Mouse (Mus musculus) embryonic facial prominence, embryonic 11.5 days (tissue): ENCODE data around the gene Abcf1. TPM values are rescaled to one million over a fixed set of nuclear protein-coding genes. Genes with fewer than 3 reads are reported as not detected.
A peak's percentile ranks its signal among the peaks of the same experiment; 100 is the strongest.

Experiments used
- ATAC-seq: fragments of 200-750 bp; cut with Nextera tagmentation; replicated peaks from 2 replicates; pipeline ENCODE4 v1.8.0; 2017; ENCODE audit warnings: low read depth; ENCODE audit not compliant: insufficient number of reproducible peaks, low FRiP score, low TSS enrichment
- DNase-seq: peaks from one replicate; pipeline ENCODE4 v3.0.0-alpha.2; 2015; ENCODE audit warnings: low spot score
- H3K27ac ChIP-seq: fragments of 300-500 bp; sonication (generic); replicated peaks from 2 replicates; pipeline ENCODE4 v1.5.1; 2014; ENCODE audit warnings: mild to moderate bottlenecking, low read depth, low read length, control low read depth
- H3K27me3 ChIP-seq: fragments of 300-500 bp; sonication (generic); 2 replicates; pipeline ENCODE4 v1.6.1; 2014; ENCODE audit warnings: mild to moderate bottlenecking, low read length, moderate library complexity, mixed read lengths; ENCODE audit not compliant: control insufficient read depth, insufficient read depth
- H3K36me3 ChIP-seq: fragments of 300-500 bp; sonication (generic); replicated peaks from 2 replicates; pipeline ENCODE4 v1.6.1; 2014; ENCODE audit warnings: low read depth, mild to moderate bottlenecking, low read length, moderate library complexity, mixed read lengths; ENCODE audit not compliant: control insufficient read depth, insufficient read depth
- H3K4me1 ChIP-seq: fragments of 300-500 bp; sonication (generic); 2 replicates; pipeline ENCODE4 v1.6.1; 2014; ENCODE audit warnings: low read length, mixed read lengths; ENCODE audit not compliant: control insufficient read depth, insufficient read depth
- H3K4me2 ChIP-seq: fragments of 300-500 bp; sonication (generic); 2 replicates; pipeline ENCODE4 v1.6.1; 2014; ENCODE audit warnings: low read depth, mild to moderate bottlenecking, control low read depth, low read length, moderate library complexity
- H3K4me3 ChIP-seq: fragments of 300-500 bp; sonication (generic); 2 replicates; pipeline ENCODE4 v1.5.1; 2014; ENCODE audit warnings: low read depth, low read length, control low read depth
- H3K9ac ChIP-seq: fragments of 300-500 bp; sonication (generic); replicated peaks from 2 replicates; pipeline ENCODE4 v1.6.1; 2014; ENCODE audit warnings: mild to moderate bottlenecking, control low read depth, low read length
- H3K9me3 ChIP-seq: fragments of 300-500 bp; sonication (generic); replicated peaks from 2 replicates; pipeline ENCODE4 v1.6.1; 2016; ENCODE audit warnings: mild to moderate bottlenecking, low read length, inconsistent platforms, mixed read lengths; ENCODE audit not compliant: control insufficient read depth
- WGBS: fragments of 180-500 bp; shearing (Covaris S2); extraction: QIAGEN DNeasy Blood & Tissue Kit; methylation state at CpG from one replicate; pipeline ENCODE4 v1.1.7; 2014; 5-methylcytosine and 5-hydroxymethylcytosine counted together
- polyA plus RNA-seq: library from polyadenylated mRNA; unstranded; fragments of >200 nt; fragmentation: Nextera tagmentation; extraction: Ambion mirVana; gene quantifications from 2 replicates; pipeline ENCODE4 v1.2.1, GENCODE M21; 2014

Abcf1 gene
- polyA plus RNA-seq, 1 experiment from 2014 or later, result 112 TPM

DNA sequence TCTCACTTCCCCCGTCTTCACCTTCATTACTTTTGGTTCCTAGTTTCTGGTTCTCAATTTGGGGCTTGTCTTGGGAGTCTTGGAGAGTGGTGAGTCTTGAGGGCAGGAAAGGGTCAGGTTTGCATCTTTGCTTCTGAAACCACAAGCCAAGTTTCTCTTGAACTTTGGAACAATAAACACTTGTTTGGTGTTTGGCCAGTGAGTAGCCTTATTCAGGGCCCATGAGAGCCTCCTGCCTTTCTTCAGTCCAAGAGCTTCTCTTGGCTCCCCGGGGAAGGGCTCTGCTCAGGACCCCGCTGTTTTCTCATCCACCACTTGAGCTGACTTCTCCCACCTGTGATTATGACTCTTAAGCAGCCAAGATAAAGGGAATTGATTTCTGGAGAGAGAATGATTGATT is 47.0 kb downstream of the Abcf1 start:
- DNase-seq (no peak), ATAC-seq (no peak)
- Histone ChIP-seq H3K27ac (no peak overlapping the region), H3K9ac (no peak overlapping the region), H3K4me2 (no peak overlapping the region), H3K27me3 (no peaks in the 10 kb centered on the region), H3K4me3 (no peak overlapping the region), H3K36me3 (peaks cover 12% of the 10 kb centered on the region), H3K9me3 (no peaks in the 10 kb centered on the region), H3K4me1 (no peaks in the 10 kb centered on the region; the same call in 1 of the 2 replicates)
- WGBS, result 87% methylated on average over 3 of the region's 3 CpGs

DNA sequence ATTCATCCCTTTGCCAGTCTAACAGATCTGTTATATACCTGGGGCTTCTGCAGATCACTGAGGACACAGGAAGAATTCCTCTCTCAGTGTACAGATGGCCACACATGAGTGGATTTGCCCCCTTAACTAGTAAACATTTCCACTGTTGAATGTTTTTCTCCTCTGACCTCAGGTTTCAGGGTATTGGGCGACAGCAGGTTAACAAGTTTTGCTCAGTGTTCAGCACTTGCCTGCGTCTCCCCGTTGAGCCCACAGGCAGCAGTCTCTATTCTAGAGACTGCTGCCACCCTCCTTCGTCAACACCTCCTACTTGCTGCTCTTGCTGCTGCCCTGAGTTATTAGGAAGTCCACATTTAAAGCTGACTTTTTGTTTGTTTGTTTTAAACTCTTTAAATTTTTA is 47.9 kb downstream of the Abcf1 start:
- 83% methylated on average over 4 of the region's 4 CpGs for WGBS
- ATAC-seq (no peak), DNase-seq (no peak)
- Histone ChIP-seq H3K27me3 (no peaks in the 10 kb centered on the region), H3K4me1 (no peaks in the 10 kb centered on the region; the same call in 1 of the 2 replicates), H3K4me3 (no peak overlapping the region), H3K9me3 (no peaks in the 10 kb centered on the region), H3K36me3 (peaks cover 10% of the 10 kb centered on the region), H3K4me2 (no peak overlapping the region), H3K27ac (no peak overlapping the region), H3K9ac (no peak overlapping the region)

DNA sequence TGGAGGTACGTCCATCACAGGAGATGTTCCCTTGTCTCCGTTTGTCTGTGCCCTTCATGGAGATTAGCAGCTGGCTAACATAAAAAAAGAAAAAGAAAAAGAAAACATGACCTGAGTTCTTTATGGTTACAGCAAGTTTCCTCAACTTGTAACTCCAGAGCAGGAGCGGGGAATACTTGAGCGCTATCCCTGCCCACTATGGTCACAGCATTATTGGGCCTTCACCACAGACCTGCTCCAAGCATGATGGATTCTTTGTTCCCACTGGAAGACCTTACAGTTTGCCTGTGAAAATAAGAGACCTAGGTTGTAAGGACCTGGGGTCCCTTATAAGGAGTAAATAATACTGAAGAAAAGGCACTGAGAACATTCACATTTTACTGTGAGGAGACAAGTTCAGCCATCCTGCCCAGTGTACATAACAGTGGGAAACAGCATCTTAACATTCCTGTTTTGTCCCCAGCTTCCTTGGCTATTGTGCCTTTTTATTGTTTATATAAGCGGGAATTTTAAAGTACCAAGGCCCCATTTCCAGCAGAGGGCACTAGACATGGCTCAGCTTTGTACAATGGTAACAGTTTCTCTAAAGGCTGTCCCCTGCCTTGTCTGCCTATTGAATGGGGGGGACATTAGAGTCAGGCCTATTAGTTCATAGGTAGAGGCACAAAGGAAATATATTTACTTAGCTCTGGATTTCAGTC is 48.5 kb downstream of the Abcf1 start:
- Histone ChIP-seq H3K4me1 (no peaks in the 10 kb centered on the region; the same call in 1 of the 2 replicates), H3K9me3 (no peaks in the 10 kb centered on the region), H3K4me2 (no peak overlapping the region), H3K27me3 (no peaks in the 10 kb centered on the region), H3K27ac (no peak overlapping the region), H3K9ac (no peak overlapping the region), H3K36me3 (peaks cover 8% of the 10 kb centered on the region), H3K4me3 (no peak overlapping the region)
- no peak for ATAC-seq
- WGBS, result 79% methylated on average over 5 of the region's 5 CpGs
- peak; percentile 79 for DNase-seq

DNA sequence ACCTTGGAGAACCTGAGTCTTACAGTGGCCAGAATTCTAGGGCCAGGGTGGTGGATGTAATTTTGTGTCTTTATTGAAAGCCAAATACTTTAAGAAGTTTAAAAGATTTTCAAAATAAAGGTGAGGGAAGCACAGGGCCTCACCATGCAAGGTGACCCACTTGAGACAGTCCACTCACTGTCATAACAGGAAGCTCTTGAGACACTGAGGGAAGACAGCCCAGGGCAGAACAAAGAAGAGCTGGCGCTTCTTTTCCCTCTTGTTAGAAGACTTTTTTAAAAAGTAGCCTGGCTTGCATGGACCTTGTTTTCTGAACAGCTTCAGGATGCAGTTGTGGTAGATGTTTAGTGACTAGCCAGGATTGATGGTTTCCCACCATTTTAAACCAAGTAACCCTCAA is 49.2 kb downstream of the Abcf1 start:
- 77% methylated on average over 1 of the region's 1 CpGs for WGBS

DNA sequence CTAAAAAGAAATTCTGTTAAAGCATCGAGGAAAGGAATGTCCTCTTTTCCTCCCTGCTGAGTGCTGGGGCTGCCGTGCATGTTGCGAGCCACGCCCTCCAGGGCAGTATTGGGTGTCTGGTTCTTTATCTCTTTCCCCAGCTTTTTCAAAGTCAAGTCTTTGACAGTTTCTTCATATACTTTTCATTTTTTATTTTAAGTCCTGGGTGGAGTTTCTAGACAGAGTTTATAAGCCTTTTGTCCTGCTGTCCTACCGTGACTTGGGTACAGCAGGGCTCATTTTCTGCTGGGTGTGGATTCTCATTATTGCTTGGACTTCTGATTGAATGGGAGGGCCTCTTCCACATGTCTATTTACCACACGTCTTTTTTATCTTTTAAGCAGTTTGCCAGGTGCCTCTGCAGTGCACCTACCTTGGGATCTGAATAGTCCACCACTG is 49.7 kb downstream of the Abcf1 start:
- H3K4me1 ChIP-seq, result no peaks in the 10 kb centered on the region; the same call in 1 of the 2 replicates
- no peak overlapping the region; the same call in 1 of the 2 replicates for H3K27ac ChIP-seq
- 0 out of 2 replicates have a peak overlapping the region, but pooled peaks have one; percentile 50 for H3K4me2 ChIP-seq
- ATAC-seq (no peak), DNase-seq (no peak)
- H3K36me3 ChIP-seq, result peaks cover 6% of the 10 kb centered on the region
- WGBS, result 66% methylated on average over 6 of the region's 6 CpGs
- H3K27me3 ChIP-seq, result no peaks in the 10 kb centered on the region
- H3K4me3 ChIP-seq, result no peak overlapping the region
- H3K9me3 ChIP-seq, result no peaks in the 10 kb centered on the region
- H3K9ac ChIP-seq, result no peak overlapping the region; the same call in 1 of the 2 replicates

More for the DNA sequence above, 49.2 kb downstream of the Abcf1 start:
- no peaks in the 10 kb centered on the region; the same call in 1 of the 2 replicates for H3K4me1 ChIP-seq
- DNase-seq (no peak), ATAC-seq (no peak)
- no peak overlapping the region for H3K4me3 ChIP-seq
- no peaks in the 10 kb centered on the region for H3K27me3 ChIP-seq
- H3K27ac ChIP-seq, result no peak overlapping the region; the same call in 1 of the 2 replicates
- peaks cover 8% of the 10 kb centered on the region for H3K36me3 ChIP-seq
- H3K9me3 ChIP-seq, result no peaks in the 10 kb centered on the region
- no peak overlapping the region for H3K9ac ChIP-seq
- H3K4me2 ChIP-seq, result peak overlapping the region; percentile 1; the same call in 1 of the 2 replicates

DNA sequence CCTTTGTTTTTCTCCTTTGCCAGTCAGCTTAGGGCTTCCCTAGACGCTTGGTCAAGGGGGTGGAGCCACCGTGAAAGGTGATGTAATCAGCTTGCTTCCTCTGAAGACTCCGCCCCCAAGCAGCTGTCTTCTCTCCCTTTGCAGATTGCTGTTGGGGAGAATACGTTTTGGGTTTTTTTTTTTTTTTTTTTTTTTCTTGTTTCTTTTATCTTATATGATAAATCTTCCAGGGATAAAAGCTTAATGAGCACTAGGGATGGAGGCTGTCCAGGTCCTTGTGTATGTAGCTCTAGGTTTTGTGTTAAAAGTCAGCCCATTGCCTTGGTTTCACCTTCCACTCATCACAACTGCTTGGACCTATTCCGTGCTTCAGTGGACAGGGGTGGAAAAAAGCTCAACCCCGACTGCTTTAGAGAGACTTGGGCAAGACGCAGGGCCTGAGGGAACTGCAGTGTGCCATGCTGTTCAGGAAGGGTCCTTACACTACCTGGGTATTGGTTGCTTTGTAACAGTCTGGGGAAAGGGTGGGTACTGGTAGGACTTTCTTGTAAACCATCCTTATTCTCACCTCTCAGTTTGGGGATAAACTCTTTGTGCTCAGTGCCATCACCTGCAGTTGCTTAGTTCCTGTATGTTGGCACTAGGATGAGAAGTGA is 50.4 kb downstream of the Abcf1 start:
- Histone ChIP-seq H3K4me2 (peak overlapping the region; percentile 97), H3K4me1 (no peaks in the 10 kb centered on the region; the same call in 1 of the 2 replicates), H3K27ac (peak overlapping the region; percentile 95; the same call in 1 of the 2 replicates), H3K9ac (peak overlapping the region; percentile 83), H3K36me3 (peaks cover 5% of the 10 kb centered on the region; the same call in 1 of the 2 replicates), H3K9me3 (no peaks in the 10 kb centered on the region), H3K4me3 (peak overlapping the region; percentile 72), H3K27me3 (no peaks in the 10 kb centered on the region)
- DNase-seq (peak; percentile 97), ATAC-seq (no peak; the same call in 1 of the 2 replicates)
- 16% methylated on average over 7 of the region's 7 CpGs for WGBS

DNA sequence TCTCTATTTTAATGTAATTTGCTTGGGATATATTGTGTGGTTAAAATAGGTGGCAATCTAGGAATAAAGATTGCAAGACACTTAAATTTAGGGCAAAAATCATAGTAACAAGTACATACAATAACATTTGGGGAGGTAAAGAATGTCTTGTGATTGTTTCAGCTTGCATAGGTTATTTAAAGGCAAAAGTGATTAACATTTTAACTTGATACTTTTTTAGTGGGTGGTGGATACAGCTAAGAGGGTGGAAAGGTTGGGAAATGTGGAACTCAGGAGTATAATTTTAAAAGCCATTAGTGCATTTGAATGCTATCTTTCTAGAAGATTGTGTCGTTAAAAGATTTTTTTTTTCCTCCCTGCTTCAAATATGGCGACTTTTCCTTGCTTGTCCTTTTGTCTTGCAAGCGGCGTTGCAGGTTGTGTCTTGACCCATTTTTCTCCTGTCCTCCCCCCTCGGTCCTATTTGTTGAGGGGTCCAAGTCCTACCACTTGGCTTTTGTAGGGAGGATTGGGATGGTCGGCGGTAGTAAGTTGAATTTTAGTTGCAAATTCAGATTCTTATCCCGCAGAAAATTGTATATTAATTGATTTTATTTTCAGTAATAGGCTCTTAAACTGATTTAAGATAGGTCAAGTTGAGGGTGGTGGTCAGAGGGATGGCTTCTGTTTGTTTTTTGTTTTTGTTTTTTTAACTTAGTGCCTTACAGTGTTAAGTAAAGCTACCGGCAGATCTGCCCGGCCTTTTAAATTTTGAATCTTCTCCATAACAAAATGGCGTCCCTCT is 51.1 kb downstream of the Abcf1 start:
- Histone ChIP-seq H3K9me3 (no peaks in the 10 kb centered on the region), H3K27ac (peak overlapping the region; percentile 95), H3K36me3 (no peaks in the 10 kb centered on the region), H3K4me1 (no peaks in the 10 kb centered on the region; the same call in 1 of the 2 replicates), H3K4me3 (peak overlapping the region; percentile 72), H3K9ac (peak overlapping the region; percentile 99), H3K27me3 (no peaks in the 10 kb centered on the region), H3K4me2 (peak overlapping the region; percentile 97)
- no peak for ATAC-seq
- WGBS, result 0% methylated on average over 11 of the region's 11 CpGs
- DNase-seq, result peak; percentile 74
